17 mouse cellular contexts compared by ENCODE assay signal in genomic region chr1:88206843-88207479, GRCm38 (mm10). TPM values are rescaled to one million over a fixed set of nuclear protein-coding genes. Genes with fewer than 3 reads are reported as not detected.
DNase-seq lines count a peak whose midpoint lies in the region; ATAC-seq and TF ChIP-seq lines count a peak whose summit lies in the region.
"Had no signal": no experiment of that assay in that cellular context is flagged by ENCODE, and none has a peak within 500 bp of the region (broad histone marks: within the 10 kb centered on the region; RNA-seq: fewer than 3 reads in every experiment).

No protein-coding gene starts in this region.

- WGBS in bone marrow, adult 2 months = 50% methylated on average over 2 of the region's 2 CpGs
- WGBS in liver, adult 2 months = 25% methylated on average over 2 of the region's 2 CpGs
- WGBS in small intestine, adult 2 months = 31% methylated on average over 2 of the region's 2 CpGs
- WGBS in forebrain, embryonic 14.5 days = 89% methylated on average over 2 of the region's 2 CpGs
- 83% methylated on average over 2 of the region's 2 CpGs for WGBS in limb, embryonic 10.5 days

- no peak overlapping the region for H3K4me3 ChIP-seq in bone marrow, adult 2 months (replicated peaks; ENCODE audit: control insufficient read depth, low read depth, low read length)
- H3K4me3 ChIP-seq in liver, adult 2 months (ENCODE audit: insufficient read depth, low read depth, low read length) = no peak overlapping the region
- H3K4me3 ChIP-seq in small intestine, adult 2 months (ENCODE audit: low read depth, low read length) = no peak overlapping the region
- H3K4me3 ChIP-seq in forebrain, embryonic 14.5 days (ENCODE audit: low read depth, low read length) = no peak overlapping the region
- no peak overlapping the region for H3K4me3 ChIP-seq in limb, embryonic 10.5 days

- peak; percentile 58 for DNase-seq in c-Kit-positive CD71-positive TER-119-negative erythroid progenitor cells, embryonic 14.5 days (ENCODE audit: low read depth)
- peak; percentile 84 for DNase-seq in liver, adult 2 months (ENCODE audit: extremely low read depth, low read depth, low spot score)
- DNase-seq in forebrain, embryonic 14.5 days (ENCODE audit: low spot score) = no peak
- DNase-seq in gastrocnemius, postnatal 14 days = no peak
- no peak for DNase-seq in limb, embryonic 10.5 days (ENCODE audit: low spot score)
- DNase-seq: cerebellum, adult 8-10 months; heart, adult 18-20 months; kidney, postnatal 10 days; right cerebral cortex, postnatal 25 days had no signal

- no peaks in the 10 kb centered on the region; the same call in 1 of the 2 replicates for H3K4me1 ChIP-seq in bone marrow, adult 2 months (ENCODE audit: control insufficient read depth, insufficient read depth, low read length)
- peaks cover 12% of the 10 kb centered on the region for H3K4me1 ChIP-seq in liver, adult 2 months (ENCODE audit: control insufficient read depth, insufficient read depth, low read length)
- peaks cover 21% of the 10 kb centered on the region for H3K4me1 ChIP-seq in small intestine, adult 2 months (ENCODE audit: control insufficient read depth, insufficient read depth, insufficient read length, low read length)
- H3K4me1 ChIP-seq in forebrain, embryonic 14.5 days (ENCODE audit: control insufficient read depth, insufficient read depth, low read length) = no peaks in the 10 kb centered on the region
- H3K4me1 ChIP-seq in limb, embryonic 10.5 days = peaks cover 7% of the 10 kb centered on the region

- intact Hi-C loops in gastrocnemius, postnatal 14 days (cut with DNase I; ENCODE audit: low total_unique reads) = no loop called here

- TF ChIP-seq POLR2A in bone marrow, adult 2 months (IDR thresholded peaks at IDR 0.05; ENCODE audit: borderline replicate concordance, control insufficient read depth, low read depth, low read length) = no peak
- TF ChIP-seq POLR2A in liver, adult 2 months (IDR thresholded peaks at IDR 0.05; ENCODE audit: extremely low read depth, insufficient read depth, low read length) = no peak
- no peak for TF ChIP-seq POLR2A in small intestine, adult 2 months (IDR thresholded peaks at IDR 0.05; ENCODE audit: low read depth, low read length)

- no peak overlapping the region for H3K4me2 ChIP-seq in forebrain, embryonic 14.5 days (ENCODE audit: low read length)
- H3K4me2 ChIP-seq: midbrain, embryonic 11.5 days had no signal

- H3K9me3 ChIP-seq in forebrain, embryonic 14.5 days (replicated peaks; ENCODE audit: control insufficient read depth, low read length) = peaks cover 16% of the 10 kb centered on the region
- peaks cover 9% of the 10 kb centered on the region for H3K9me3 ChIP-seq in limb, embryonic 10.5 days (replicated peaks)

- peaks cover 13% of the 10 kb centered on the region for H3K79me2 ChIP-seq in liver, adult 2 months (ENCODE audit: control insufficient read depth, insufficient read depth, low read length)

- no peak for TF ChIP-seq CTCF in bone marrow, adult 2 months (IDR thresholded peaks at IDR 0.05; ENCODE audit: control insufficient read depth, insufficient read depth, low read length)
- no peak for TF ChIP-seq CTCF in liver, adult 2 months (IDR thresholded peaks at IDR 0.05; ENCODE audit: low read depth, low read length)
- no peak for TF ChIP-seq CTCF in small intestine, adult 2 months (IDR thresholded peaks at IDR 0.05; ENCODE audit: extremely low read depth, insufficient read length, insufficient replicate concordance, low read depth, low read length)

- ATAC-seq in forebrain, embryonic 14.5 days = no peak
- ATAC-seq: lung, postnatal 0 days had no signal

- no peaks in the 10 kb centered on the region for H3K27me3 ChIP-seq in liver, adult 2 months (ENCODE audit: control insufficient read depth, insufficient read depth, low read length)
- H3K27me3 ChIP-seq in small intestine, adult 2 months (ENCODE audit: control insufficient read depth, insufficient read depth, low read length) = no peaks in the 10 kb centered on the region
- no peaks in the 10 kb centered on the region for H3K27me3 ChIP-seq in forebrain, embryonic 14.5 days (replicated peaks; ENCODE audit: control insufficient read depth, insufficient read depth, low read length)
- 0 out of 2 replicates have a peak, but pooled peaks cover 7% of the 10 kb centered on the region for H3K27me3 ChIP-seq in limb, embryonic 10.5 days (ENCODE audit: low read depth, poor library complexity, severe bottlenecking)

- no peak overlapping the region for H3K9ac ChIP-seq in liver, adult 2 months (ENCODE audit: low read depth, low read length)
- no peak overlapping the region for H3K9ac ChIP-seq in forebrain, embryonic 14.5 days (ENCODE audit: low read length)

- H3K36me3 ChIP-seq in liver, adult 2 months (ENCODE audit: control insufficient read depth, insufficient read depth, low read length) = peaks cover 22% of the 10 kb centered on the region
- H3K36me3 ChIP-seq in small intestine, adult 2 months (ENCODE audit: control insufficient read depth, insufficient read depth, low read length) = no peaks in the 10 kb centered on the region
- H3K36me3 ChIP-seq in forebrain, embryonic 14.5 days (ENCODE audit: control insufficient read depth, insufficient read depth, low read length) = no peaks in the 10 kb centered on the region
- H3K36me3 ChIP-seq in limb, embryonic 10.5 days = no peaks in the 10 kb centered on the region

- H3K27ac ChIP-seq in bone marrow, adult 2 months (ENCODE audit: control insufficient read depth, insufficient read depth, low read depth, low read length, poor library complexity) = peak overlapping the region; percentile 29; the same call in 1 of the 2 replicates
- peak overlapping the region; percentile 55 for H3K27ac ChIP-seq in liver, adult 2 months (replicated peaks; ENCODE audit: insufficient read depth, low read depth, low read length)
- H3K27ac ChIP-seq in small intestine, adult 2 months (ENCODE audit: insufficient read depth, low read depth, low read length) = peak overlapping the region; percentile 91
- no peak overlapping the region for H3K27ac ChIP-seq in forebrain, embryonic 14.5 days (ENCODE audit: low read depth, low read length)
- no peak overlapping the region for H3K27ac ChIP-seq in limb, embryonic 10.5 days

RNA-seq across cellular contexts. Expression of gene Dnajb3, which starts 1.4 kb away (rescaled TPM):
- 10.2 and 12.8 TPM in 2 replicates for polyA plus RNA-seq in bone marrow, adult 2 months (2011; ENCODE audit: insufficient read depth, insufficient read length, low replicate concordance, missing spikeins)
- not detected in 2 replicates for total RNA-seq in liver, adult 2 months (2014; rRNA removed)
- 0.17 TPM in 1 of 2 replicates, not detected in the other for polyA plus RNA-seq in liver, adult 2 months (2012; rRNA removed)
- polyA plus RNA-seq in small intestine, adult 2 months (2012; rRNA removed) = 2.7 and 5.3 TPM in 2 replicates
- 11.8 and 14.4 TPM in 2 replicates for polyA plus RNA-seq in forebrain, embryonic 14.5 days (2014; fragmentation: Nextera tagmentation; extraction: Ambion mirVana)
- under 1 TPM; 0.22 to 0.39 TPM for total RNA-seq in gastrocnemius, postnatal 14 days (2021)
- polyA plus RNA-seq in limb, embryonic 10.5 days (2016; fragmentation: Nextera tagmentation; extraction: Ambion mirVana) = 8.9 and 10.4 TPM in 2 replicates
- total RNA-seq: hematopoietic stem cell, adult 5-6 weeks had no signal

RNA-seq across cellular contexts. Expression of gene Ugt1a1, which starts 4.8 kb away (rescaled TPM):
- polyA plus RNA-seq in bone marrow, adult 2 months (2011; ENCODE audit: insufficient read depth, insufficient read length, low replicate concordance, missing spikeins) = 1.8 TPM in 1 of 2 replicates, not detected in the other
- total RNA-seq in liver, adult 2 months (2014; rRNA removed) = 662 and 719 TPM in 2 replicates
- polyA plus RNA-seq in liver, adult 2 months (2012; rRNA removed) = 408 and 574 TPM in 2 replicates
- polyA plus RNA-seq in small intestine, adult 2 months (2012; rRNA removed) = 21.8 and 88.2 TPM in 2 replicates
- polyA plus RNA-seq in forebrain, embryonic 14.5 days (2014; fragmentation: Nextera tagmentation; extraction: Ambion mirVana) = not detected in 2 replicates
- total RNA-seq in gastrocnemius, postnatal 14 days (2021) = under 1 TPM in 1 of 2 experiments, not detected in 1; 0.12 TPM
- 0.13 TPM in 1 of 2 replicates, not detected in the other for polyA plus RNA-seq in limb, embryonic 10.5 days (2016; fragmentation: Nextera tagmentation; extraction: Ambion mirVana)
- total RNA-seq: hematopoietic stem cell, adult 5-6 weeks; layer of hippocampus, postnatal 14 days had no signal
- polyA plus RNA-seq: limb, embryonic 11.5 days; midbrain, embryonic 11.5 days had no signal

RNA-seq across cellular contexts. Expression of gene Ugt1a2, which starts 6.6 kb away (rescaled TPM):
- 5.8 and 6.3 TPM in 2 replicates for polyA plus RNA-seq in bone marrow, adult 2 months (2011; ENCODE audit: insufficient read depth, insufficient read length, low replicate concordance, missing spikeins)
- 9.5 and 10.4 TPM in 2 replicates for total RNA-seq in liver, adult 2 months (2014; rRNA removed)
- 0.29 and 0.57 TPM in 2 replicates for polyA plus RNA-seq in liver, adult 2 months (2012; rRNA removed)
- 0.09 and 0.38 TPM in 2 replicates for polyA plus RNA-seq in small intestine, adult 2 months (2012; rRNA removed)
- polyA plus RNA-seq in forebrain, embryonic 14.5 days (2014; fragmentation: Nextera tagmentation; extraction: Ambion mirVana) = not detected in 2 replicates
- not detected for total RNA-seq in gastrocnemius, postnatal 14 days (2021)
- polyA plus RNA-seq in limb, embryonic 10.5 days (2016; fragmentation: Nextera tagmentation; extraction: Ambion mirVana) = not detected in 2 replicates
- total RNA-seq: heart, adult 18-20 months; hematopoietic stem cell, adult 5-6 weeks; layer of hippocampus, postnatal 14 days had no signal
- polyA plus RNA-seq: frontal cortex, adult 2 months; limb, embryonic 11.5 days; midbrain, embryonic 11.5 days had no signal

RNA-seq across cellular contexts. Expression of gene Mroh2a, which starts 19.8 kb away (rescaled TPM):
- 3.9 and 4.5 TPM in 2 replicates for polyA plus RNA-seq in bone marrow, adult 2 months (2011; ENCODE audit: insufficient read depth, insufficient read length, low replicate concordance, missing spikeins)
- 0.27 and 1.0 TPM in 2 replicates for total RNA-seq in liver, adult 2 months (2014; rRNA removed)
- 0.77 and 0.82 TPM in 2 replicates for polyA plus RNA-seq in liver, adult 2 months (2012; rRNA removed)
- 0.11 and 0.35 TPM in 2 replicates for polyA plus RNA-seq in small intestine, adult 2 months (2012; rRNA removed)
- polyA plus RNA-seq in forebrain, embryonic 14.5 days (2014; fragmentation: Nextera tagmentation; extraction: Ambion mirVana) = 1.3 and 1.7 TPM in 2 replicates
- total RNA-seq in gastrocnemius, postnatal 14 days (2021) = not detected
- 1.2 and 1.3 TPM in 2 replicates for polyA plus RNA-seq in limb, embryonic 10.5 days (2016; fragmentation: Nextera tagmentation; extraction: Ambion mirVana)
- total RNA-seq: heart, adult 18-20 months had no signal

RNA-seq across cellular contexts. Expression of gene Ugt1a5, which starts 41.1 kb away (rescaled TPM):
- polyA plus RNA-seq in bone marrow, adult 2 months (2011; ENCODE audit: insufficient read depth, insufficient read length, low replicate concordance, missing spikeins) = 4.0 TPM in 1 of 2 replicates, not detected in the other
- total RNA-seq in liver, adult 2 months (2014; rRNA removed) = 75.8 and 159 TPM in 2 replicates
- polyA plus RNA-seq in liver, adult 2 months (2012; rRNA removed) = 41.5 and 119 TPM in 2 replicates
- polyA plus RNA-seq in small intestine, adult 2 months (2012; rRNA removed) = 0.28 and 0.34 TPM in 2 replicates
- not detected in 2 replicates for polyA plus RNA-seq in forebrain, embryonic 14.5 days (2014; fragmentation: Nextera tagmentation; extraction: Ambion mirVana)
- total RNA-seq in gastrocnemius, postnatal 14 days (2021) = under 1 TPM; 0.14 to 0.33 TPM
- not detected in 2 replicates for polyA plus RNA-seq in limb, embryonic 10.5 days (2016; fragmentation: Nextera tagmentation; extraction: Ambion mirVana)
- total RNA-seq: layer of hippocampus, postnatal 14 days had no signal
- polyA plus RNA-seq: frontal cortex, adult 2 months; limb, embryonic 11.5 days; lung, postnatal 0 days; midbrain, embryonic 11.5 days had no signal

Comparison
In these comparisons a context has a peak if more than half of its experiments do, and no peak if none do; other contexts are left out.
1. H3K27ac ChIP-seq: peak in bone marrow, adult 2 months (single experiment), liver, adult 2 months (single experiment) and small intestine, adult 2 months (single experiment); none in forebrain, embryonic 14.5 days (single experiment) and limb, embryonic 10.5 days (single experiment).
2. DNase-seq: peak in c-Kit-positive CD71-positive TER-119-negative erythroid progenitor cells, embryonic 14.5 days (single experiment) and liver, adult 2 months (single experiment); none in forebrain, embryonic 14.5 days (single experiment), gastrocnemius, postnatal 14 days (single experiment) and limb, embryonic 10.5 days (single experiment).